Mouse (Mus musculus): Measurements from ENCODE around the gene Lmx1b.

- no peak for TF ChIP-seq POLR2A (IDR thresholded peaks at IDR 0.05; ENCODE audit: low read depth, low read length)
- no peak for TF ChIP-seq CTCF (conservative IDR thresholded peaks at IDR 0.05; ENCODE audit: insufficient read depth, insufficient read length, low read depth, low read length)
These were observed 7.7 kb downstream of the Lmx1b start for GRCm38 (mm10) chr2:33632551-33633059.
